Mouse (Mus musculus) midbrain, embryonic 12.5 days (tissue): ENCODE measurements at regions not wholly inside any gene's neighbourhood (a gene's known extent, or its start where the extent isn't known, plus 50 kb on each side); places are given as distances from the start of the nearest gene placed in this dataset.
"Not testable (repeated sequence)": the region's sequence is repeated elsewhere in the genome, so short reads cannot be mapped to it uniquely, and the experiment has no call there.

Source experiments
- ATAC-seq: fragments of 200-750 bp; cut with Nextera tagmentation; 2 replicates; pipeline ENCODE4 v1.8.0; 2017; ENCODE audit warnings: low read depth, moderate TSS enrichment, moderate library complexity; ENCODE audit not compliant: low FRiP score
- H3K27ac ChIP-seq: fragments of 300-500 bp; sonication (generic); replicated peaks from 2 replicates; pipeline ENCODE4 v1.5.1; 2016; ENCODE audit warnings: mild to moderate bottlenecking
- H3K27me3 ChIP-seq: fragments of 300-500 bp; sonication (generic); 2 replicates; pipeline ENCODE4 v1.6.1; 2016; ENCODE audit warnings: mild to moderate bottlenecking
- H3K36me3 ChIP-seq: fragments of 300-500 bp; sonication (generic); 2 replicates; pipeline ENCODE4 v1.6.1; 2016
- H3K4me1 ChIP-seq: fragments of 300-500 bp; sonication (generic); 2 replicates; pipeline ENCODE4 v1.6.1; 2016
- H3K4me2 ChIP-seq: fragments of 300-500 bp; sonication (generic); replicated peaks from 2 replicates; pipeline ENCODE4 v1.6.1; 2016; ENCODE audit warnings: mild to moderate bottlenecking, moderate library complexity
- H3K4me3 ChIP-seq: fragments of 300-500 bp; sonication (generic); 2 replicates; pipeline ENCODE4 v1.5.1; 2016; ENCODE audit warnings: mild to moderate bottlenecking
- H3K9ac ChIP-seq: fragments of 300-500 bp; sonication (generic); replicated peaks from 2 replicates; pipeline ENCODE4 v1.6.1; 2016; ENCODE audit warnings: mild to moderate bottlenecking, moderate library complexity
- H3K9me3 ChIP-seq: fragments of 300-500 bp; sonication (generic); 2 replicates; pipeline ENCODE4 v1.6.1; 2016; ENCODE audit warnings: mild to moderate bottlenecking
- WGBS: fragments of 180-500 bp; shearing (Covaris S2); methylation state at CpG from one replicate; pipeline ENCODE4 v1.1.7; 2016; 5-methylcytosine and 5-hydroxymethylcytosine counted together

DNA sequence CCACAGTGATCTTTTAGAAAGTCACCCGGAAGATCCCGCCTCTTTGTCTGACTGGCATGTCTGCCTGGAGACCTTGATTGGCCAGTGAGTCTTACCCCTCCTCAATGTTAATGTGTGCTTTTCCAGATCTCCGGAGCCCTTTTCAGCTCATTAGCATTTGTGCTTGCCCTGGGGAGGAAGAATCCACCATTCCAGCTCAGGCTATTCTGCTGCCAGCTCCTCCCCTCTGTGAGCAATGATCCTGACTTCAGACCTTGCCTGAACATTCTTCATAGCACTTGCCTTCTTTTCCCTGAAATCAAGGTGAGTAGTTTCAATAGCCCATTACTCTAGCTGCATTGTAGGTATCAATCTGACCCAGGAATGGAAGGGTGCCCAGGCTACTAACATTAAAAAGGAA is 102.2 kb upstream of the Gm10767 start:
- not testable (repeated sequence) for H3K9me3 ChIP-seq, H3K36me3 ChIP-seq, H3K4me2 ChIP-seq, ATAC-seq, H3K27ac ChIP-seq, H3K27me3 ChIP-seq, H3K9ac ChIP-seq, H3K4me3 ChIP-seq, H3K4me1 ChIP-seq
- 52% methylated on average over 3 of the region's 3 CpGs for WGBS

DNA sequence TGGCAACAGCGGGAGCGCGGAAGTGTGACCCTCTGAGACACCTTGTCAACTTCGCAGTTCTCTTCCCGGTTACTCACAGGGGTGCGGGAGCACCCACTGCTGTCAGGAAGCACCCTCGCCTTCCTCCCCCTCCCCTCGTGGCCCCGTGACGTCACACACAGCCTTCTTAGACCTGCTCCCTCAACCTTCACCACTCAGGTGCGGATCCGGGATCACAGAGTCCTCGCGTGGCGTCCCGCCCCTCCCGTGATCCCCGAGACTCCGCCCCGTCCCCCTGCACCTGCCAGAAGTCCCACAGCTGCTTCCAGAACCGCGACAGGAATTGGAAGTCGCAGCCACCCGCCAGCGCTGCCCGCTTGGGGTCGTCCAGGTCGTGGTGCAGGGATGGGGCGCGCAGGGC is 97.1 kb upstream of the Gm10767 start:
- not testable (repeated sequence) for H3K4me1 ChIP-seq, ATAC-seq, H3K9me3 ChIP-seq, H3K9ac ChIP-seq, H3K27ac ChIP-seq, H3K27me3 ChIP-seq, H3K4me3 ChIP-seq, H3K36me3 ChIP-seq
- 11% methylated on average over 23 of the region's 30 CpGs for WGBS
- H3K4me2 ChIP-seq: 0 out of 2 replicates have a peak overlapping the region, but pooled peaks have one; percentile 3
